Mouse (Mus musculus) brain, embryonic 14.5 days (tissue): ENCODE data around the gene Pgam5.

ENCODE experiments used
- CTCF ChIP-seq: fragments of 200-500 bp; IDR thresholded peaks from 2 replicates; pipeline ENCODE4 v1.5.1; 2012; ENCODE audit warnings: inconsistent platforms, mild to moderate bottlenecking, moderate library complexity, borderline replicate concordance; ENCODE audit not compliant: insufficient read depth, insufficient read length; ENCODE audit errors: extremely low read depth
- POLR2A ChIP-seq: fragments of 200-500 bp; IDR thresholded peaks from 2 replicates; pipeline ENCODE4 v1.6.1; 2012; ENCODE audit warnings: mild to moderate bottlenecking, inconsistent platforms, borderline replicate concordance; ENCODE audit not compliant: poor library complexity, insufficient read depth, insufficient read length, severe bottlenecking; ENCODE audit errors: extremely low read depth

DNA sequence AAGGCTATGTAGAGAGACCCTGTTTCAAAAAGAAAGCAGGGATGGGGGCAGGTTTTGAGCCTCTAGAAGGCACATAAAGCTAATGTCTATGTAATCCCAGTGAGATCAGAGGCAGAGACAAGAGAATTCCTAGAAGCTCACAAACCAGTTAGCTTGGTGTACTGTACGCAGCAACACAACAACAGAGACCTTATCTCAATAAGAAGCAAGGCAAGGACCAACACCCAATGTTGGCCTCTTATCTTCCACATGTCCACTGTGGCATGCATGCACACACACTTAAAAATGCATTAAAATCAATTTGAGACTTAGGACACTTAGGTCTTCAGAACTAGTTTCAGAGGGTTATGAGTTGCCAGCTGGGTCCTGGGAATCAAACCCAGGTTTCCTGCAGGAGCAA is 21.9 kb upstream of the Pgam5 start:
- TF ChIP-seq POLR2A = no peak
- TF ChIP-seq CTCF = no peak
